Mouse (Mus musculus) liver, postnatal 0 days (tissue): ENCODE results near the gene Asb2.

ENCODE experiments used
- CTCF ChIP-seq: sonication (generic); IDR thresholded peaks from 2 replicates; pipeline ENCODE4 v1.5.1; 2016; ENCODE audit warnings: antibody characterized with exemption, low read depth
- EP300 ChIP-seq: IDR thresholded peaks from 2 replicates; pipeline ENCODE4 v1.6.1; 2016; ENCODE audit warnings: antibody characterized with exemption, low read depth, mild to moderate bottlenecking

- TF ChIP-seq CTCF (no peak), EP300 (no peak)
Observed at GRCm38 (mm10) chr12:103404131-103404530, 48.3 kb upstream of the Asb2 start.
